Mouse (Mus musculus): ENCODE results near the gene Wfikkn1.

GRCm38 (mm10) chr17:25873405-25874147 lies 7.1 kb downstream of the Wfikkn1 start:
- TF ChIP-seq CHD2 (IDR thresholded peaks at IDR 0.05; ENCODE audit: low read length) (no peak), CTCF (IDR thresholded peaks at IDR 0.05 in 2 of 3, conservative IDR thresholded peaks at IDR 0.05 in 1 of 3; ENCODE audit: control insufficient read depth in 1 of 3, insufficient read depth in 1 of 3, low read depth in 2 of 3, low read length in 3 of 3, poor library complexity in 1 of 3, severe bottlenecking in 1 of 3) (no peak), USF1 (IDR thresholded peaks at IDR 0.05; ENCODE audit: low read depth, low read length) (no peak), ZKSCAN1 (IDR thresholded peaks at IDR 0.05; ENCODE audit: low read depth, low read length) (no peak)
